Mouse (Mus musculus) limb, embryonic 12.5 days (tissue): ENCODE measurements around the gene N4bp2. TPM values are rescaled to one million over a fixed set of nuclear protein-coding genes. Genes with fewer than 3 reads are reported as not detected.

Source experiments
- ATAC-seq: fragments of 200-750 bp; cut with Nextera tagmentation; 2 replicates; pipeline ENCODE4 v1.8.0; 2017; ENCODE audit warnings: low read depth, moderate TSS enrichment; ENCODE audit not compliant: insufficient number of reproducible peaks, insufficient read depth, low FRiP score, low TSS enrichment
- H3K27ac ChIP-seq: fragments of 300-500 bp; sonication (generic); 2 replicates; pipeline ENCODE4 v1.5.1; 2016; ENCODE audit warnings: mild to moderate bottlenecking, moderate library complexity
- H3K27me3 ChIP-seq: fragments of 300-500 bp; sonication (generic); 2 replicates; pipeline ENCODE4 v1.6.1; 2016; ENCODE audit warnings: mild to moderate bottlenecking, moderate library complexity
- H3K36me3 ChIP-seq: fragments of 300-500 bp; sonication (generic); 2 replicates; pipeline ENCODE4 v1.6.1; 2016; ENCODE audit warnings: mild to moderate bottlenecking, moderate library complexity
- H3K4me1 ChIP-seq: fragments of 300-500 bp; sonication (generic); replicated peaks from 2 replicates; pipeline ENCODE4 v1.6.1; 2016
- H3K4me2 ChIP-seq: fragments of 300-500 bp; sonication (generic); 2 replicates; pipeline ENCODE4 v1.6.1; 2016; ENCODE audit warnings: mild to moderate bottlenecking, moderate library complexity
- H3K4me3 ChIP-seq: fragments of 300-500 bp; sonication (generic); replicated peaks from 2 replicates; pipeline ENCODE4 v1.5.1; 2016; ENCODE audit warnings: mild to moderate bottlenecking
- H3K9ac ChIP-seq: fragments of 300-500 bp; sonication (generic); replicated peaks from 2 replicates; pipeline ENCODE4 v1.6.1; 2016; ENCODE audit warnings: mild to moderate bottlenecking, moderate library complexity
- H3K9me3 ChIP-seq: fragments of 300-500 bp; sonication (generic); 2 replicates; pipeline ENCODE4 v1.6.1; 2016; ENCODE audit warnings: mild to moderate bottlenecking, moderate library complexity
- WGBS: fragments of 180-500 bp; shearing (Covaris S2); methylation state at CpG from one replicate; pipeline ENCODE4 v1.1.7; 2016; 5-methylcytosine and 5-hydroxymethylcytosine counted together
- polyA plus RNA-seq: library from polyadenylated mRNA; unstranded; fragments of >200 nt; fragmentation: Nextera tagmentation; extraction: Ambion mirVana; gene quantifications from 2 replicates; pipeline ENCODE4 v1.2.1, GENCODE M21; 2016

Gene N4bp2
- polyA plus RNA-seq, 1 experiment from 2014 or later: 46.1 TPM

DNA sequence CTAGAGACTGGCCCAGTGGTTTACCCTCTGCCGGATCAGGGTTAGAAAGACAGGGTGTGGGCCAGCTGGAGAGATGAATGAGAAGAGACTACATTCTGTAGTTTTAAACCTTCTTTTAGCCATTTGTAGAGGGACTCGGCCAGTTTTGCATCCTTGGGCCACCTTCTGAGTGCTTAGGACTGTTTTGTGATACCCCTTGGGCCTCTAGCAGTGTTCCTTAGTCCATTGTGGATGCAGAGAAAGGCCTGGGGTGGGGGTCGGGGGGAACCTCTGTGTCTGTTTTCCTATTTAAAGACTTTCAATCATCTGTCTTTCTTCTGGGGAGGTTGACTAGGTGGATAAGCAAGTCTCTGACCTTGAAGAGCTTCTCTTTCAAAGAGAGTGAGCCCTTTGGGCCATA, 101.6 kb downstream of the N4bp2 start:
- no peaks in the 10 kb centered on the region for H3K9me3 ChIP-seq
- no peak overlapping the region for H3K27ac ChIP-seq
- H3K9ac ChIP-seq: no peak overlapping the region
- no peaks in the 10 kb centered on the region for H3K4me1 ChIP-seq
- 79% methylated on average over 3 of the region's 3 CpGs for WGBS
- no peak overlapping the region for H3K4me3 ChIP-seq
- H3K36me3 ChIP-seq: no peaks in the 10 kb centered on the region
- no peaks in the 10 kb centered on the region for H3K27me3 ChIP-seq
- H3K4me2 ChIP-seq: no peak overlapping the region
- ATAC-seq: no peak

DNA sequence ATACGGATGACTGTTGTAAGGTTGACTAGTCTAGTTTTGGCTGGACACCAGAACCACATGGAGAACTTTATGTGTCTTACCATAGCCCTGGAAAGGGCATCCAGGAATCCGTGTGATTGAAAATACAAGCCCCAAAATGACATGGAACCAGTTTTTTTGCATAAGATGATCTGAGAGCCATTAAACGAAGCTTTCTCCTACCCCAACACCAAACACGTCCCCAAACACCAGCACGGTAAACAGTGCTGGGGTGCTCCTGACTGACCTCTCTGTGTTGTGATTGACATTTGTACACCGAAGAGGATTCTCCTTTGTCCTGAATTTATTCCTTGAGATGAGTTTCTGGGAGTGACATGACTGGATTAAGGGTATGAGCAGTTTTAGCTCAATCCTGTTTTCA, 103.3 kb downstream of the N4bp2 start:
- Histone ChIP-seq H3K4me1 (no peaks in the 10 kb centered on the region), H3K36me3 (no peaks in the 10 kb centered on the region), H3K4me2 (no peak overlapping the region), H3K4me3 (no peak overlapping the region), H3K9ac (no peak overlapping the region), H3K27me3 (no peaks in the 10 kb centered on the region), H3K27ac (no peak overlapping the region), H3K9me3 (no peaks in the 10 kb centered on the region)
- ATAC-seq: no peak
- 86% methylated on average over 6 of the region's 6 CpGs for WGBS

DNA sequence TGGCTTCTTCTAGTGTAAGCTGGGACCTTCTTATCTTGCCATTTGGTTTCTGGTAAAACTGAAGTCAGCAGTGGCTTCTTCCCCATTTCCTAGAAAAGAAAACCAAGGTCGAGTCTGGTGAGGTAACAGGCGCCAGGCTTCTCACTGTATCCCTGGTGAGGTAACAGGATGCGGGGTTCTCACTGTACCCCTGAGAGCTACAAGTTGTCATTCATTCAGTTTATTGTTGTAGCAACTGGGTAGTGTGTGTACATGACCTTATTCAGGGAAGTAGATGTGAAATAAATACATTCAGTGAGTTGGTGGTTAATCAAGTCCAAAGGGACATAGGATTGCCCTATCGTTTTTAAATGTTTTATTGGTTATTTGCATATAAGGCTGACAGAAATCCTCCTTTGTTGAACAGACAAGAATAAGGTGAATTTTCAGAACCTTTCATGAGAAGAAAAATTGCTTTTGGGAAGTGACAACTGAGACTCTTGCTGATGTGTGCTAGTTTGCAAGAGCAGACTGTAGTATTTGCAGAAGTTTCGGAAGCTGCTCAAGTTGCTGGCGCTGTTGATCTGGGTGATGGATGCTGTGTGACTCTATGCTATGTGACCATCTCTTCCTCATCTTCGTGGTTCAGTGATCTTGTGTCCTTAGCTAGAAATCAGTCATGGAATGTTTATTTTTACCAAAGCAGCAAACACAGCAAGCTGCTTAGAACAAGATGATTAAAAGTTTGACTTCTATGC, 104.2 kb downstream of the N4bp2 start:
- H3K9me3 ChIP-seq: no peaks in the 10 kb centered on the region
- H3K4me1 ChIP-seq: no peaks in the 10 kb centered on the region
- no peak overlapping the region for H3K27ac ChIP-seq
- no peak for ATAC-seq
- no peaks in the 10 kb centered on the region for H3K36me3 ChIP-seq
- H3K4me3 ChIP-seq: no peak overlapping the region
- H3K4me2 ChIP-seq: no peak overlapping the region
- no peak overlapping the region for H3K9ac ChIP-seq
- WGBS: 85% methylated on average over 7 of the region's 7 CpGs
- H3K27me3 ChIP-seq: no peaks in the 10 kb centered on the region

DNA sequence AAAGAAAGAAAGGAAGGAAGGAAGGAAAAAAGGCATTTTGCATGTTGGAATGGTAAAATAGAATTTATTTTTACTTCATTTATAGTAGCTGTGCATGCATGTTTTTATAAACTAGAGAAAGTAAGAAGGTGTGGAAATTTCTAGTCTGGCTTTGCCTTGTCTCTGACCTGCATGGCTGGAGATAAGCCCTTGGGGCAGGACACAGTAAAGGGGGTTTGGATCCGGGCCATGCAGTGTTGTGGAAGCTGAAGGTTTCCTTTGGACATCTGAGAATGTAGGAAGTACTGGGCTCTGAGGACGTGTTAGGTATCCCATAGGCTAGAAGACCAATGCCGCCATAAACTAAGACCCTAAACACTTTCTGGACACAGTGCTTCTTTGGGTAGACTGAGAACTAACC, 105.1 kb downstream of the N4bp2 start:
- Histone ChIP-seq H3K9ac (no peak overlapping the region), H3K4me2 (no peak overlapping the region), H3K4me1 (no peaks in the 10 kb centered on the region), H3K27ac (no peak overlapping the region), H3K27me3 (no peaks in the 10 kb centered on the region), H3K9me3 (no peaks in the 10 kb centered on the region), H3K36me3 (no peaks in the 10 kb centered on the region), H3K4me3 (no peak overlapping the region)
- WGBS: 69% methylated on average over 3 of the region's 3 CpGs
- no peak for ATAC-seq

DNA sequence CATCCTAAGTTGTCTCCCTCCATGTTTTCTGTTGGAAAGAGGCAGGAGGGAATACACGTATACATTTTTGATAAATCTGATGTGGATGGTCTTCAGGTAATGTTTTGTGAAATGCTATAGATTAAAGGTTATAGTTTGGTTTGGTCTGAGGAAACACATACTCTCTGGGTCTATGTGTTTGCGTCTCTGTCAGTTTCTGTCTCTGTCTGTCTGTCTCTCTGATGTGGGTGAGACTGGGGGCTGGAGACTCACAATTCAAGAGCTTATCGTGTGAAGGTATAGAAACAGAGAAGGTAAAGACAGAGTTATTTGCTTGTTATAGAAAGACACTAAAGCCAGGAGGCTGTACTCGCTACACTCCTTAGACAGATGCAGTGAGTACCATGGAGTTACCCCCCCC, 106.3 kb downstream of the N4bp2 start:
- WGBS: 90% methylated on average over 4 of the region's 4 CpGs
- H3K4me1 ChIP-seq: no peaks in the 10 kb centered on the region
- no peak overlapping the region for H3K27ac ChIP-seq
- no peaks in the 10 kb centered on the region for H3K9me3 ChIP-seq
- H3K9ac ChIP-seq: no peak overlapping the region
- no peak for ATAC-seq
- H3K4me3 ChIP-seq: no peak overlapping the region
- H3K27me3 ChIP-seq: no peaks in the 10 kb centered on the region
- no peaks in the 10 kb centered on the region for H3K36me3 ChIP-seq
- H3K4me2 ChIP-seq: no peak overlapping the region

DNA sequence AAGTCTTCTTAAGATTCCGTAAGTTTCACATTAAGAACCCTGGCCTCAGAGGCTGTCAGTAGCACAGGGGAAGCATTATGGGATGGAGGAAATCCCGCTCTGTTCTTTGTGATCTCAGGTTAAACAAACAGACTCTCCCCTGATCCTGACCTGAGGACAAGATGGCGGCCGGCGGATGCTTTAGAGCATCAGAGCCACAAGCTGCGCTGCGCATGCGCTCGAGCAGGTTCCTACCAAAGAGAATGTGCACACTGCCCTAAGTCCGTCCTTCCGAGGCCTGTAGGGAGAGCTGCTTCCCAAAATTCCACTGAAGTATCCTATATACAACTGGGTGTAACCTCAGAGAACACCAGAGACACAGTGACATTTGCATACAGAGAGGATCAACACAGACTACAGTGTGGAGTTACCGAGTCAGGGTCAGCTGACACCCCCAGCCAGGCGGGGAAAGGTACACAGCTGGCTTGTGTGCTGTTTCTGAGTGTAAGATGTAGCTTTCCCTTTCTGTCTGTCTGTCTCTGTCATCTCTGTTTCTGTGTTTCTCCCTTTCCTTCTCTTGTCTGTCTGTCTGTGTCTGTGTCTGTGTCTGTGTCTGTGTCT, 108.1 kb downstream of the N4bp2 start:
- Histone ChIP-seq H3K27ac (no peak overlapping the region), H3K4me1 (no peaks in the 10 kb centered on the region), H3K4me2 (no peak overlapping the region), H3K36me3 (no peaks in the 10 kb centered on the region), H3K9me3 (no peaks in the 10 kb centered on the region), H3K27me3 (no peaks in the 10 kb centered on the region), H3K4me3 (no peak overlapping the region), H3K9ac (no peak overlapping the region)
- no peak for ATAC-seq
- 90% methylated on average over 13 of the region's 13 CpGs for WGBS

DNA sequence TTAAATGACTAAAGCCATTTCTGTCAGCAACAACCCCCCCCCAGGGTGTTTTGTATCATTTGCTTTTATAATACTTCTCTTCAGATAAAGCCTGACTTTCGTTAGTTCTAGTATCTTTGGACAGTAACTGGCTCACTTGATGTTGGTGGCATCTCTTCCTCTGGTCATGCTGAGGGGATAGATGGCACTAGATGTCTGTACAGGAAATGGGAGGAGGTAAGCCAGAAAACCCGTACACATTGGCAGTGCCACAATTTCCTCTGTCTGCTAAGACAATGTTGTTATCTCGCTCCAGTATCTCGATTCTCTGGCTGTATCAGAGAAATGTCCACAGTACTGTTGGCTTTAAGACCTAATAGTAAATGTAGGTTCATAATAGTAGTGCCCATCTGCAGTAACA, 109.9 kb downstream of the N4bp2 start:
- H3K27ac ChIP-seq: no peak overlapping the region
- no peak for ATAC-seq
- no peaks in the 10 kb centered on the region for H3K27me3 ChIP-seq
- no peaks in the 10 kb centered on the region for H3K9me3 ChIP-seq
- 83% methylated on average over 4 of the region's 4 CpGs for WGBS
- H3K9ac ChIP-seq: no peak overlapping the region
- H3K4me2 ChIP-seq: no peak overlapping the region
- no peak overlapping the region for H3K4me3 ChIP-seq
- H3K4me1 ChIP-seq: no peaks in the 10 kb centered on the region
- H3K36me3 ChIP-seq: no peaks in the 10 kb centered on the region

DNA sequence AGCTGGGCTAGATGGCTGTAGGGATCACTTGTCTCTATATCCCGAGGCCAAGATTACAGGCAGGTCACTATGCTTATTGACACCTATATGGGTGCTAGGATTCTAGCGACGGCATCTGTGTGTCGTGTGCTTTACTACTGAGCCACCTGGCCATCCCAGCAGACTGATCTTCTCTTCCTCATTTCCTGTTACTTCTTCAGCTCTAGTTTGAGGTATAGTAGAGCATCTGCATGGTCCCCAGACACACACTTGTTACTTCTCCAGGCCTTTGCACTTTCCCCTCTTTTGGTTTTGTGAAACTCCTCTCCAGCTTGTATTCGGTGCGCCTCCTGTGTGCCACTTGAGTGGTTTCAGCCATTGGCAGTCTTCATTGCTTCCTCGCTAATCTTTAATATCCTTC, 111.9 kb downstream of the N4bp2 start:
- H3K36me3 ChIP-seq: no peaks in the 10 kb centered on the region
- H3K9me3 ChIP-seq: no peaks in the 10 kb centered on the region
- no peaks in the 10 kb centered on the region for H3K4me1 ChIP-seq
- no peaks in the 10 kb centered on the region for H3K27me3 ChIP-seq
- H3K4me3 ChIP-seq: no peak overlapping the region
- no peak overlapping the region for H3K4me2 ChIP-seq
- no peak overlapping the region for H3K9ac ChIP-seq
- ATAC-seq: no peak
- H3K27ac ChIP-seq: no peak overlapping the region
- WGBS: 90% methylated on average over 7 of the region's 7 CpGs

DNA sequence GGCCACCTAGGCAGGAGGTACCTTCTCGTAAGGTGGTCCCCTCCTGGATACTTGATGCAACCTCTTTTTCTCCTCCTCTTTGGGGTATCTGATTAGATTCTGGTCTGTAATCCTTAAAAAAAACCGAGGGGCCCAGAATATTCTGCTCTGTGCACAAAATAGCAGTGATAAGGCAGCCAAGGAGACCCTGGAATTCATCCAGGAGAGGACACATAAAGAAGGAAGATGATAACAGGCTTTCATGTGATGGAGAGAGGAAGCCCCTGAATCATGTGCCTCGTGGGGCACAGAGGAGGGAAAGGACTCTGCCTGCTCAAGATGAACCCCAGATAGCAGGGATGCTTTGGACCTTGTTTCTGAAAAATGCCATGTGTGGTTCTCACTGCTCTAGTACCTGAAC, 115.0 kb downstream of the N4bp2 start:
- no peak overlapping the region for H3K4me3 ChIP-seq
- 69% methylated on average over 3 of the region's 3 CpGs for WGBS
- no peaks in the 10 kb centered on the region for H3K9me3 ChIP-seq
- H3K9ac ChIP-seq: no peak overlapping the region
- no peaks in the 10 kb centered on the region for H3K4me1 ChIP-seq
- H3K27ac ChIP-seq: no peak overlapping the region
- no peak overlapping the region for H3K4me2 ChIP-seq
- no peaks in the 10 kb centered on the region for H3K27me3 ChIP-seq
- no peak for ATAC-seq
- no peaks in the 10 kb centered on the region for H3K36me3 ChIP-seq

Other genes with a start within 250 kb of the N4bp2 start
- 106 and 116 TPM in 2 replicates for gene Smim14, start 226.3 kb upstream of the N4bp2 start, polyA plus RNA-seq
- gene Ube2k, start 226.3 kb upstream of the N4bp2 start, polyA plus RNA-seq: 213 and 217 TPM in 2 replicates
- gene Pds5a, start 65.2 kb upstream of the N4bp2 start, polyA plus RNA-seq: 110 and 120 TPM in 2 replicates
- gene Rhoh, start 97.7 kb downstream of the N4bp2 start, polyA plus RNA-seq: 0.46 and 0.59 TPM in 2 replicates
- 0.40 and 0.49 TPM in 2 replicates for gene Chrna9, start 171.4 kb downstream of the N4bp2 start, polyA plus RNA-seq
- 0.28 TPM in 1 of 2 replicates, not detected in the other for gene 9130230L23Rik, start 240.8 kb downstream of the N4bp2 start, polyA plus RNA-seq